Mouse (Mus musculus) midbrain, postnatal 0 days (tissue): ENCODE measurements around the gene Toe1. TPM values are rescaled to one million over a fixed set of nuclear protein-coding genes. Genes with fewer than 3 reads are reported as not detected.

Experiments used
- ATAC-seq: fragments of 200-750 bp; cut with Nextera tagmentation; 2 replicates; pipeline ENCODE4 v1.8.0; 2017; ENCODE audit warnings: moderate number of reproducible peaks, mild to moderate bottlenecking, moderate TSS enrichment, moderate library complexity; ENCODE audit not compliant: low FRiP score
- DNase-seq: peaks from one replicate; pipeline ENCODE4 v3.0.0-alpha.2; 2015; ENCODE audit warnings: low spot score
- H3K27ac ChIP-seq: fragments of 300-500 bp; sonication (generic); 2 replicates; pipeline ENCODE4 v1.5.1; 2014; ENCODE audit warnings: low read depth, mild to moderate bottlenecking, low read length, mixed read lengths
- H3K27me3 ChIP-seq: fragments of 300-500 bp; sonication (generic); 2 replicates; pipeline ENCODE4 v1.6.1; 2014; ENCODE audit warnings: low read length, control low read depth, mixed read lengths; ENCODE audit not compliant: insufficient read depth
- H3K36me3 ChIP-seq: fragments of 300-500 bp; sonication (generic); 2 replicates; pipeline ENCODE4 v1.6.1; 2014; ENCODE audit warnings: low read length, control low read depth, mixed read lengths; ENCODE audit not compliant: insufficient read depth
- H3K4me1 ChIP-seq: fragments of 300-500 bp; sonication (generic); 2 replicates; pipeline ENCODE4 v1.6.1; 2014; ENCODE audit warnings: mild to moderate bottlenecking, control low read depth, antibody characterized with exemption, low read length, mixed read lengths; ENCODE audit not compliant: insufficient read depth
- H3K4me2 ChIP-seq: fragments of 300-500 bp; sonication (generic); 2 replicates; pipeline ENCODE4 v1.6.1; 2014; ENCODE audit warnings: low read depth, mild to moderate bottlenecking, low read length, mixed read lengths; ENCODE audit not compliant: poor library complexity, severe bottlenecking
- H3K4me3 ChIP-seq: fragments of 300-500 bp; sonication (generic); 2 replicates; pipeline ENCODE4 v1.5.1; 2014; ENCODE audit warnings: low read depth, mild to moderate bottlenecking, low read length, moderate library complexity
- H3K9ac ChIP-seq: fragments of 300-500 bp; sonication (generic); replicated peaks from 2 replicates; pipeline ENCODE4 v1.6.1; 2014; ENCODE audit warnings: mild to moderate bottlenecking, low read length, moderate library complexity, mixed read lengths; ENCODE audit not compliant: poor library complexity, severe bottlenecking
- H3K9me3 ChIP-seq: fragments of 300-500 bp; sonication (generic); 2 replicates; pipeline ENCODE4 v1.6.1; 2016; ENCODE audit warnings: low read length, control low read depth
- CTCF ChIP-seq: IDR thresholded peaks from 2 replicates; pipeline ENCODE4 v1.5.1; 2016; ENCODE audit warnings: antibody characterized with exemption, mild to moderate bottlenecking
- WGBS: fragments of 180-500 bp; shearing (Covaris S2); extraction: QIAGEN DNeasy Blood & Tissue Kit; methylation state at CpG from one replicate; pipeline ENCODE4 v1.1.7; 2014; 5-methylcytosine and 5-hydroxymethylcytosine counted together
- polyA plus RNA-seq: library from polyadenylated mRNA; unstranded; fragments of >200 nt; fragmentation: Nextera tagmentation; extraction: Ambion mirVana; gene quantifications from 2 replicates; pipeline ENCODE4 v1.2.1, GENCODE M21; 2015
- total RNA-seq: library from RNA; depleted of rRNA; stranded (reverse); fragments of >200 nt; gene quantifications from 2 replicates; pipeline ENCODE4 v1.2.3, GENCODE M21; 2014

Gene Toe1
- total and polyA plus RNA-seq, 2 experiments from 2014 or later, result 22.5 to 42.9 TPM

- Histone ChIP-seq H3K27me3 (no peaks in the 10 kb centered on the region; the same call in 1 of the 2 replicates), H3K9ac (no peak overlapping the region), H3K9me3 (no peaks in the 10 kb centered on the region), H3K27ac (no peak overlapping the region), H3K4me3 (no peak overlapping the region), H3K4me2 (no peak overlapping the region), H3K4me1 (no peaks in the 10 kb centered on the region), H3K36me3 (no peaks in the 10 kb centered on the region)
- peak; percentile 20; the same call in 1 of the 2 replicates for TF ChIP-seq CTCF
- DNase-seq (no peak), ATAC-seq (no peak)
- 96% methylated on average over 1 of the region's 1 CpGs for WGBS
These were observed 20.9 kb downstream of the Toe1 start for GRCm38 (mm10) chr4:116786587-116786986.

GRCm38 (mm10) chr4:116782171-116782570 lies 25.3 kb downstream of the Toe1 start:
- TF ChIP-seq CTCF, result no peak
- H3K27ac ChIP-seq, result no peak overlapping the region
- 6% methylated on average over 8 of the region's 8 CpGs for WGBS
- H3K36me3 ChIP-seq, result no peaks in the 10 kb centered on the region
- H3K27me3 ChIP-seq, result no peaks in the 10 kb centered on the region; the same call in 1 of the 2 replicates
- no peak for ATAC-seq
- H3K4me2 ChIP-seq, result no peak overlapping the region
- H3K4me1 ChIP-seq, result no peaks in the 10 kb centered on the region
- no peaks in the 10 kb centered on the region for H3K9me3 ChIP-seq
- no peak overlapping the region for H3K9ac ChIP-seq
- no peak for DNase-seq
- no peak overlapping the region for H3K4me3 ChIP-seq

GRCm38 (mm10) chr4:116781366-116781765 lies 26.1 kb downstream of the Toe1 start:
- no peak for TF ChIP-seq CTCF
- ATAC-seq (no peak), DNase-seq (no peak)
- no peaks in the 10 kb centered on the region; the same call in 1 of the 2 replicates for H3K27me3 ChIP-seq
- no peak overlapping the region for H3K4me2 ChIP-seq
- H3K36me3 ChIP-seq, result no peaks in the 10 kb centered on the region
- H3K9me3 ChIP-seq, result no peaks in the 10 kb centered on the region
- H3K4me3 ChIP-seq, result no peak overlapping the region
- no peaks in the 10 kb centered on the region for H3K4me1 ChIP-seq
- H3K9ac ChIP-seq, result no peak overlapping the region
- H3K27ac ChIP-seq, result no peak overlapping the region
- 51% methylated on average over 2 of the region's 2 CpGs for WGBS

GRCm38 (mm10) chr4:116780541-116780940 lies 26.9 kb downstream of the Toe1 start:
- no peak for TF ChIP-seq CTCF
- Histone ChIP-seq H3K4me2 (no peak overlapping the region), H3K9me3 (no peaks in the 10 kb centered on the region), H3K4me1 (no peaks in the 10 kb centered on the region), H3K36me3 (no peaks in the 10 kb centered on the region), H3K9ac (no peak overlapping the region), H3K27ac (no peak overlapping the region), H3K27me3 (no peaks in the 10 kb centered on the region; the same call in 1 of the 2 replicates), H3K4me3 (no peak overlapping the region)
- no peak for ATAC-seq
- no peak for DNase-seq
- 85% methylated on average over 2 of the region's 2 CpGs for WGBS

- Histone ChIP-seq H3K9ac (no peak overlapping the region), H3K27me3 (no peaks in the 10 kb centered on the region), H3K36me3 (no peaks in the 10 kb centered on the region), H3K27ac (no peak overlapping the region), H3K4me3 (no peak overlapping the region), H3K4me1 (no peaks in the 10 kb centered on the region), H3K4me2 (no peak overlapping the region), H3K9me3 (no peaks in the 10 kb centered on the region)
- no peak for TF ChIP-seq CTCF
- DNase-seq (no peak), ATAC-seq (no peak)
- 91% methylated on average over 3 of the region's 3 CpGs for WGBS
These were observed 30.4 kb downstream of the Toe1 start for GRCm38 (mm10) chr4:116777079-116777478.

- no peaks in the 10 kb centered on the region for H3K4me1 ChIP-seq
- 91% methylated on average over 5 of the region's 5 CpGs for WGBS
- DNase-seq, result no peak
- no peak overlapping the region for H3K4me2 ChIP-seq
- no peaks in the 10 kb centered on the region for H3K36me3 ChIP-seq
- no peak overlapping the region for H3K9ac ChIP-seq
- no peaks in the 10 kb centered on the region for H3K27me3 ChIP-seq
- H3K27ac ChIP-seq, result no peak overlapping the region
- H3K4me3 ChIP-seq, result no peak overlapping the region
- H3K9me3 ChIP-seq, result no peaks in the 10 kb centered on the region
- no peak for ATAC-seq
- TF ChIP-seq CTCF, result no peak
These were observed 31.0 kb downstream of the Toe1 start for GRCm38 (mm10) chr4:116776391-116776790.
